Mouse (Mus musculus) CH12.LX (cell line): ENCODE results near the gene Coro2a.

Experiments used
- BHLHE40 ChIP-seq: IDR thresholded peaks from 2 replicates; pipeline ENCODE4 v1.6.1; 2011; ENCODE audit warnings: mild to moderate bottlenecking, low read depth, low read length, improper control_type of control experiment
- EP300 ChIP-seq: IDR thresholded peaks from 2 replicates; pipeline ENCODE4 v1.6.1; 2011; ENCODE audit warnings: low read length, improper control_type of control experiment
- MAX ChIP-seq: IDR thresholded peaks from 2 replicates; pipeline ENCODE4 v1.6.1; 2011; ENCODE audit warnings: low read length, improper control_type of control experiment
- NELFE ChIP-seq: IDR thresholded peaks from 2 replicates; pipeline ENCODE4 v1.6.1; 2011; ENCODE audit warnings: low read depth, low read length, improper control_type of control experiment
- SIN3A ChIP-seq: IDR thresholded peaks from 2 replicates; pipeline ENCODE4 v1.6.1; 2012; ENCODE audit warnings: low read length, improper control_type of control experiment, inconsistent platforms
- ZNF384 ChIP-seq: IDR thresholded peaks from 2 replicates; pipeline ENCODE4 v1.6.1; 2012; ENCODE audit warnings: low read depth, low read length, improper control_type of control experiment, inconsistent platforms

DNA sequence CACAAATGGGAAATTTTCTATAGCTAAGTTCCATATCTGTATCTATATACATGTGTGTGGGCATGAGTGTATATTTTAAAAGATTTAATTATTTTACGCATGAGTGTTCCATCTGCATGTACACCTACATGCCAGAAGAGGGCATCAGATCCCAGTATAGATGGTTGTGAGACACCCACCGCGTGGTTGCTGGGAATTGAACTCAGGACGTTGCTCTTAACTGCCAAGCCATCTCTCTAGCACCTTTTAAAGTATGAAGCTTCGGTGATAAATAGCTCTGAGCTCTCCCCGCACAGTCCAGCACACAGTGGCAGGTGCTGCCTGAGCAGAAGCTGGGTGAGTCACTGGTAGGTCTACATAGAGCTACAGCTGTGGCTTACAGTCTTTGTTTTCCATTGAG lies 15.4 kb upstream of the Coro2a start:
- TF ChIP-seq ZNF384, result no peak
- TF ChIP-seq SIN3A, result no peak
- TF ChIP-seq BHLHE40, result no peak
- no peak for TF ChIP-seq NELFE
- no peak for TF ChIP-seq EP300
- TF ChIP-seq MAX, result no peak
